Mouse (Mus musculus) common myeloid progenitor, adult 5-6 weeks (primary cell): ENCODE measurements around the gene Tespa1. TPM values are rescaled to one million over a fixed set of nuclear protein-coding genes. Genes with fewer than 3 reads are reported as not detected.
"Not testable (repeated sequence)": the region's sequence is repeated elsewhere in the genome, so short reads cannot be mapped to it uniquely, and the experiment has no call there.

ENCODE experiments used
- ATAC-seq: replicated peaks from 2 replicates; pipeline ENCODE4 v1.8.0; 2016; ENCODE audit warnings: low read depth, mild to moderate bottlenecking, moderate TSS enrichment, inconsistent platforms; ENCODE audit not compliant: poor library complexity, severe bottlenecking
- total RNA-seq: library from RNA; stranded (forward); fragments of 200-1000, 187-1606 nt; gene quantifications from 2 replicates; pipeline ENCODE4 v1.2.3, GENCODE M21; 2017

The Tespa1 gene
- total RNA-seq, 1 experiment from 2014 or later, result 85.8 TPM

- ATAC-seq, result not testable (repeated sequence)
Measured at GRCm38 (mm10) chr10:130340050-130340449, 17.4 kb downstream of the Tespa1 start.

- peak; percentile 68 for ATAC-seq
Measured at GRCm38 (mm10) chr10:130344056-130344455, 21.4 kb downstream of the Tespa1 start.

DNA sequence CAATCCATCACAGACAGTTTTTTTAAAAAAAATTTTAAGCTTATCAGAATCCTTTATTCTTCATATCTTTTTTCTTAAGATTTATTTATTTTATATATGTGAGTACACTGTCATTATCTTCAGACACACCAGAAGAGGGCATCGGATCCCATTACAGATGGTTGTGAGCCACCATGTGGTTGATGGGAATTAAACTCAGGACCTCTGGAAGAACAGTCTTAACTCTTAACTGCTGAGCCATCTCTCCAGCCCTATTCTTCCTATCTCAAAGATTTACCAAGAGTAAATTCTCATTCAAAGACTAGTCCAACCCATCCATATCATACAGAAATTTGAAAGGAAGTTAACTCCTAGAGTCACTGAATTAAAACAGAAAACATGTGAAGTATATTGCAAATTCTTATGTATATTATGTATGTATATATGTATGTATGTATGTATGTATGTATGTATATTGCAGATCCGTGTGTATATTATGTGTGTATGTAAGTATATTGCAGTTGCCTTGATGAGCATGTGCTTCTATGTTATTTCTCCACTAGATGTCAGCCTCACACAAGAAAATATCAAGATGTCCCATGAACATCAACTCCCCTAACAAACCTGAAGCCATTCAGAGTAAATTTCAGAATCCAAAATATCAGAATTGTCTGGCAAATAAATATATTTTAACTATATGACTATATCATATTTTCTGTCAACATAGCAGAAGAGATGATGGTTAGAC lies 40.9 kb downstream of the Tespa1 start:
- peak; percentile 94 for ATAC-seq

DNA sequence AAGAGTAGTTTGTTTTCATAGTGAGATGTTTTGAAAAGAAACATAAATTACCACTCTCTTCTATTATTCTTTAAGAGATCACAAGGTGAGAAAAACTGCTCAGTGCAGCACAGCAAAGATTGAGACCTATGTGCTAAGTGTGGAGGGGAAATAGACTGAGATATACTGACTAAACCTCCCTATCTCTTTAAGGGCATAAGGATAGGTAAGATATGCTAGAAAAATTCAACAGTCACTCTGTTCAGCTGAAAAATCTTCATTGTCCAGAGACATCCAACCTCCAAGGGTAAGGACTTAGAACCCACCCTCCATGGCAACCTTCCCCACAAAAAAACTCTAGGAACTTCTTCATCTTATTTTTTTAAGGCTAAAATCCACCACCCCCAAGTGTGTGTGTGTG lies 42.1 kb downstream of the Tespa1 start:
- ATAC-seq, result no peak

- no peak for ATAC-seq
Measured at GRCm38 (mm10) chr10:130368384-130368783, 45.7 kb downstream of the Tespa1 start.

- peak; percentile 11; the same call in 1 of the 2 replicates for ATAC-seq
Measured at GRCm38 (mm10) chr10:130370005-130370682, 47.5 kb downstream of the Tespa1 start.

DNA sequence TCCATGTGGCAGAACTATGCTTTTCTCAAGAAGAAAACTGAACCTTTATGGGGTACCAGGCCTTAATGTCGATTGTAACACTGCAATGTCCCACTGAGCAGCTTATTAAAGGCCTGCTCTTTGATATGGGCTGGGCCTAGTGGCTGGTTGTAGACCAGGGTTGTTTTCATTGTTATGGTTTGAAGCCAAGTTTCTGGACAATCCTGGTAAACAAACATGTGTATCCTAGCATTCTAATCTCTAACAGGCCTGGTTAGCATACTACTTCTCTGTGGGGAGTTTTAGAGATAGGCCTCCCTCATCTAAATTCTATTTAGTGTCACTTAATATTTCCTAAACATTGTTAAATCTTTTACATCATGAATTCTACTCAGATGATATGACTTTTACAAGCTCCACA lies 49.0 kb downstream of the Tespa1 start:
- no peak for ATAC-seq

GRCm38 (mm10) chr10:130372491-130373173 lies 50.0 kb downstream of the Tespa1 start:
- ATAC-seq, result peak; percentile 64

DNA sequence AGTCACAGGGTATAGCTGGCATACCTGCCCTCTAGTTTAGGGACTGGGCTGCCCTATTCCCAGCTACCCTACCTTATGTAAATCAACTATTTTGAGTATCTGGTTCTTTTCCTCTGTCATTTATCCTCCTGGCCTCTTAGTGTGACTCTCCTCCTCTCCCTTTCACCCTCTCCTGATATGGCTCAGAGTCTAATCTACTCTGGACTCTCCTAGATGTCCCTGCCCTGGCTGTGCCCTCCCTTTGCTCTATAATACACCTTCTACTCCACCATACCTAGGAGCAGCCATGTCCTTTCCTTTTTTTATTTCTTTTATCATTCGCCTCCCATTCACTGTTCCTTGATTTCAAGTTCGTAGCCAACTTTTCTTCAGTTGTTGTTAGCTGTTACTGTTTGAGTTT lies 52.5 kb downstream of the Tespa1 start:
- ATAC-seq, result no peak

GRCm38 (mm10) chr10:130394232-130394631 lies 71.6 kb downstream of the Tespa1 start, which contains the start of gene Vmn2r84:
Vmn2r84 (minus strand) TSS chr10:130394332.
- no peak for ATAC-seq

- not testable (repeated sequence) for ATAC-seq
Measured at GRCm38 (mm10) chr10:130412167-130412698, 89.6 kb downstream of the Tespa1 start.

Other genes with a start within 250 kb of the Tespa1 start
- gene Olfr823, start 207.5 kb upstream of the Tespa1 start, total RNA-seq, result not detected in 2 replicates
- not detected in 2 replicates for gene Olfr824, start 192.9 kb upstream of the Tespa1 start, total RNA-seq
- not detected in 2 replicates for gene Olfr825, start 156.1 kb upstream of the Tespa1 start, total RNA-seq
- gene Olfr826, start 138.7 kb upstream of the Tespa1 start, total RNA-seq, result not detected in 2 replicates
- gene Olfr827, start 108.5 kb upstream of the Tespa1 start, total RNA-seq, result not detected in 2 replicates
- gene Neurod4, start 42.6 kb upstream of the Tespa1 start, total RNA-seq, result not detected in 2 replicates
- gene Vmn2r84, start 71.5 kb downstream of the Tespa1 start, total RNA-seq, result under 0.01 TPM in 1 of 2 replicates, not detected in the other
- not detected in 2 replicates for gene Vmn2r85, start 106.8 kb downstream of the Tespa1 start, total RNA-seq
- gene Vmn2r86, start 133.2 kb downstream of the Tespa1 start, total RNA-seq, result not detected in 2 replicates
- gene Vmn2r87, start 174.5 kb downstream of the Tespa1 start, total RNA-seq, result not detected in 2 replicates